Mouse (Mus musculus): ENCODE data around the gene Runx2.

Runx2 gene

GRCm38 (mm10) chr17:44768522-44768921 lies 46.1 kb downstream of the Runx2 start:
- no peak for DNase-seq (ENCODE audit: low spot score)

GRCm38 (mm10) chr17:44767375-44767774 lies 47.2 kb downstream of the Runx2 start:
- no peak for DNase-seq (ENCODE audit: low spot score)

DNA sequence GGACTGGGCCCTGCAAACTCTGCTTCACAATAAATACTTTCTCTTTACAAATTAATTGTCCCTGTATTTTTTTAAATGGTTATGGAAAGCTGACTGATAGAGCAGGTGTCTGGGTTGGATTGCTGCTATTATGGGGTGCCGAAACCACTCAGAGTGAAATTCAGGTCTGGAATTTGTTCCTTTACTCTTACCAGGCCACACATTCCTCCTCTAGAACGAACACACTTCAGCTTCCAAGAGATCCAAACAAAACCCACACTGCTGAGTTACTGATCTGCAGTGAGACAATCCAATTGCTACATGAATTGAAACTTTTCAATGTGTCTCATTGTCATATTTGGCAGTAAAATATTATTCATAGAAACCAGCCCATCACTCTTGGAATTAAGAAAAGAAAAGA lies 47.6 kb downstream of the Runx2 start:
- DNase-seq (ENCODE audit: low spot score), result no peak

DNA sequence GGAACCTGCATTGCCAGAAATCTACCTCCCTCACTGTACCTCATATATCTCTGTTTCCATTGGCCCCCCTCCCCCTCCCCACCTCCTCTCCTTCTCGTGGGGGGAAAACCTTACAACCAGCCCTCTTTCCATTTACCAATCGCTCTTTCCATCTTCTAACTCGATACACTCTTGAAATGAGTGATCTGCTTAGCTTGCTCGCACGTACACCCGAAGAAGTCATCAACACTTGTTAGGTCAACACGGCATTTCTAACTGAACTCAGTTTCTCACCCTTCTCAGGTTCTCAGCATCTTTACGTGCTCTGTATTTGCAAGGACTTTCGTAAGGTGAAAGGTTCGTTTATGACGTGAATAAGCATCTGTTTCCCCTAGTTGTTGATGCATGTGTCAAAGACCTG lies 48.3 kb downstream of the Runx2 start:
- DNase-seq (ENCODE audit: low spot score), result no peak

DNA sequence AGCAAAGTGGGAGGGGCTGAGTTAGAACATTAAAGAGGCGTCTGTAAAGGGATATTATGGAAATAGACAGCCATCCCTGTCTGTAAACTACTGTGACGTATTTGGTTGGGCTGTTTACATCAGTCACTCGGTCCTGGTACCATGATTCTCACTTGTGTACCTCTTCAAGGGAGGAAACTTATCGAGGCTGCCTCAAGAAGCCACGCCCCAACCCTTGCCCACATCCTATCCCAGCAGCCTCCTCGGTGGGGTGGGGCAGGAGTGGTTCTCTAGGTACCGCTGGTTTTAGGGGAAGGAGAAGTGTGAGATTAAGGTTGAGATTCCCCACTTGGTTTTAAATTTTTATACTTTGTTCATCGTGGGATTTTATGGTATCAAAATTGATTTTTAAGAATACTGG lies 69.2 kb downstream of the Runx2 start:
- DNase-seq (ENCODE audit: low spot score), result no peak

DNA sequence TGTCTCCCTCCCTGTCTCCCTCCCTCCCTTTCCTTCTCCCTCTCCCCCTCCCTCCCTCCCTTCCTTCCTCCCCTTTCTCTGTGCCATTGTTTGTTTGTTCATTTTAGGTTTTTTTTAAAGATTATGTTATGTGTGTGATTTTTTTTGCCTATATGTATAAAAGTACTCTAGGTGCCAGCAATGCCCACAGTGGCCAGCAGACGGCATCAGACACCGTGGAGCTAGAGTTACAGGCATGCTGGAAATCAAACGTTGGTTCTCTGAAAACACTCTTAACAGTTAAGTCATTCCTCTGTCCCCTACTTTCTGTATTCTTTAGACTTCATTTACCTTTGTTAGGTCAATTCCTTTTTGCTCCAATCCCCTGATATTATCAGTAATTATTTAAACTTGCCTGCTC lies 70.8 kb downstream of the Runx2 start:
- no peak for DNase-seq (ENCODE audit: low spot score)

- no peak for DNase-seq (ENCODE audit: low spot score)
Observed at GRCm38 (mm10) chr17:44742246-44742645, 72.4 kb downstream of the Runx2 start.

- DNase-seq (ENCODE audit: low spot score), result no peak
Observed at GRCm38 (mm10) chr17:44738121-44738637, 76.4 kb downstream of the Runx2 start.

DNA sequence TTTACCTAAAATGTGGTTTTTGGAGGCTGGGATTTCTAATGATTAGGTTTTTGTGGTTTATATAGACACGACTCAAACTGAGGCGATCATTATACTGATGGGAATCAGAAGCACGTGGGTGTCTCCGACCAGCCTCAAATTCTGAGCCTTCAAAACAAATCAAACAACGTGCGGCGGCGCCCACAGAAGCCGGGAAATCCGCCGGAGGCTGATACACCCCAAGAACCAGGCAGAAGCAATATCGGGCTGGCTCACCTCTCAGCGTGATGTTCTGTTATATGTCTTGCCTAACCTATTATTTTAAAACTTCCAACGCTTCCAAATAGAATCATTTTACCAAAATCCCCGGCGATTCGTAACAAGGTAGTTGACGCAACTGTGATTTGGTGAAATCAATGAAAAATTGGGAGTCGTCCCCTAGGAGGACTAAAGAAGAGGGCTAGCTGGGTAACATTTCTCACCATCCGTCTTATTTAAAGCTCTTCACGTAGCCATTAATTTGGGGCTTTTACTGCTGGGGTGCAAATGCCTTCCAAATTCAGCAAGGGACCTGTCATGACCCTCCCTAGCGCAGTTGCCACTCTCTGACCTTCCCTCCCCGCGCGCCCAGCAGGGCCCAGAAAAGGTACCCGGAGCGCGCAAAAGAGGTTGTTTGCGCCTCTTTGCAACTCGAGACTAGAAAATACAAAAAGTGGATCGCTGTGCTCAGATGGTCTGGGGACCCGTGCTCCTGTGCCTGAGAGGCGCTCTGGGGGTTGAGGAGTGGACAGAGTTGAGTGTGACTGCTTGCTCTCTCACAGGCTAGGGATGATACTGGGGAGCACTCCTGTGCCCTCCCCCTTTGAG lies 77.1 kb downstream of the Runx2 start:
- DNase-seq (ENCODE audit: low spot score), result no peak

DNA sequence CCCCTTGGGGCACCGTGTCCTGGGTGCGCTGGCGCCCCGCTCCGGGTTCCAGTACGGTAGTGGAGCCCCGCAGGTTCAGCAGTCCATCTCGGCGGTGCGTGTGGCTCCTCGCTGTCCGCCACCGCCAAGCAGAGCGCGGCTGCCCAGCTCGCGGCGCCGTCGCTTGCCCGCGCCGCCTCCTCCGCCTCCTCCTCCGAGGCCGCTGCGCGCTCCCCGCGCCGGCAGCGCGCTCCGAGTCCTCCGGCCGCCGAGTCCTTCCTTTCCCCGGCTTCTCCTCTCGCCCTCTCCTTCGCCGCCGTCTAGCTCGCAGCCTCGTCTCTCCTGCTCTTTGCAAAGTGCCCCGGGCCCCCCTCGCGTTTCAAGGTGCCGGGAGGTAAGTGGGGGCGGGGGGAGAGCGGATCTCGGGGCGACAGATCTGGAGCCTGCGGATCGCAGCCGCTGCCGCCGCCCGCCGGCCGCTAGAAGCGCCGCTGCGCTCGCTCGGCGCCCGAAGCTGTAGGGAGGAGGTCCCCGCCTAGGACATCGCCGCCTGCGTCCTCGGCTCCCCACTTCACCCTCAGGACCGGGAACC lies 78.5 kb downstream of the Runx2 start:
- peak; percentile 65 for DNase-seq (ENCODE audit: low spot score)

DNA sequence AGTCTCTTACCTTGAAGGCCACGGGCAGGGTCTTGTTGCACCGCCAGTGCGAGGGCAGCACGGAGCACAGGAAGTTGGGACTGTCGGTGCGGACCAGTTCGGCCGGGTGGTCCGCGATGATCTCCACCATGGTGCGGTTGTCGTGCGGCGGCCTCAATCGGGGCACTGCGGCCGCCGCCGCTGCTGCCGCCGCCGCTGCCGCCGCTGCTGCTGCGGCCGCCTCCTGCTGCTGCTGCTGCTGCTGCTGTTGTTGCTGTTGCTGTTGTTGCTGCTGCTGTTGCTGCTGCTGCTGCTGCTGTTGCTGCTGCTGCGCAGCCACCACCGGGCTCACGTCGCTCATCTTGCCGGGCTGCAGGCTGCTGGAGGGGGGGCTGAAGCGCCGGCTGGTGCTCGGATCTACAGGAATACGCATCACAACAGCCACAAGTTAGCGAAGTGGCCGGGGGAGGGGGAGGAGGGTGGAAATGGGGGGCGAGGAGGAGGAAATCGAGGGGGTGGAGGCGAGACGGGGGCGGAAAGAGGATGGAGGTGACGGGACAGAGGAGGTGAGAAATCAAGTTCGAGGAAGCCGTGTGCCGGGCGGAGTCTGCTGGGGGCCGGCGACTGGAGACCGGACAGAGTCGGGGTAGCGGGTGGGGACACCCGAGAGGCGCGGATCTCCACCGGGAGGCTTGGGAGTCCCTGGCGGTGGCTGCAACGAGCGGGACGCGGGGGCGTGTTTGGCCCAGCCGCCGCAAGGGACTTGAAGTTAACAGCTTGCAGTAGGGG lies 79.2 kb downstream of the Runx2 start:
- DNase-seq (ENCODE audit: low spot score), result peak; percentile 44

GRCm38 (mm10) chr17:44734501-44735222 lies 79.9 kb downstream of the Runx2 start:
- peak; percentile 47 for DNase-seq (ENCODE audit: low spot score)

- no peak for DNase-seq (ENCODE audit: low spot score)
Observed at GRCm38 (mm10) chr17:44733544-44734310, 80.9 kb downstream of the Runx2 start.

- DNase-seq (ENCODE audit: low spot score), result no peak
Observed at GRCm38 (mm10) chr17:44728464-44728863, 86.1 kb downstream of the Runx2 start.

DNA sequence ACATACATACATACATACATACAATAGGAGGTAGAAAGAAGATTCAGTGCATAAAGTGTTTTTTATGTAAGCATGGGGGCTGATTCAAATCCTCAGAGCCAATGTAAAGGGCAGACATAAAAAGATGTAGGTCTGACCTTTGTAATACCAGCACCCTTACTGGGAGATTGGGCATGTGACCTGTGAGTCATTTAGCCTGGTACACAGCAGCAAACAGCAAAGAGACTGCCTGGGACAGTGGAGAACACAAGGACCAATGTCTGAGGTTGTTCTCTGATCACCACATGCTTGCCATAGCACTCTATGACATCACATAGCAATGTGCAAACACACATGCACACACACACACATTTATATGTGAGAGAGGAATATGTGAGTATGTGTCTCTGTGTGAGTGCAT lies 86.9 kb downstream of the Runx2 start:
- DNase-seq (ENCODE audit: low spot score), result no peak

GRCm38 (mm10) chr17:44724805-44725480 lies 89.7 kb downstream of the Runx2 start:
- no peak for DNase-seq (ENCODE audit: low spot score)

- DNase-seq (ENCODE audit: low spot score), result no peak
Observed at GRCm38 (mm10) chr17:44724255-44724654, 90.3 kb downstream of the Runx2 start.

DNA sequence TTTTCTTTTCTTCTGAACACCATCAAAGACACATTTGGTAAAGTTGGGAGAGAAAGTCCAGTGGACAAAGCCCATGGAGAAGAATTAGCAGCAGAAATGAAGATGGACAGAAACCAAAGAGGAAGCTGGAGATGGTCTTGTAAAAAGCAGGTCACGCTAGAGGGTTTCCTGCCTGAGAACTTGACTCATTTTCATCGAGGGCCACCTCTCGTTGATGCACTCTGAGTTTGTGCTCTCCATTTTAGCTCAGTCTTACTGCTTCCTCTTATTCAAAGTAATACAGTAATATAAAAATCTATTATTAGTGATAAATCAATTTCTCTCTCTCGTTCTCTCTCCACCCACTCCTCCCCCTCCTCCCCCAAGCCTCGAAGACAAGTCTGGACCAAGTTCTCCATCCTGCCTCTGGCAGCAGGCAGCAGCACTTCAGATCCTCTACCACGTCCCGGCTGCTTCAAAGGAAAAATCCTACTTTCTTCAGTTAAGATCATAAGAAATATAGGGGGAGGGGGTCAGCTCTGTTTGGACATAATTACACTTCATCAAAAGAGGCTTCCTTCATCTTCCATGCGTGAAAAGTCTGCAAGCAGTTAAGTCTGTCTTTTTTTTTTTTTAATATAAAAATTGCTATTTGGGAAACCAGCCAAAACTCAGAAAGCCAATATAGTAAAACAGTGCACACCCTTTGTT lies 92.3 kb downstream of the Runx2 start:
- no peak for DNase-seq (ENCODE audit: low spot score)

DNA sequence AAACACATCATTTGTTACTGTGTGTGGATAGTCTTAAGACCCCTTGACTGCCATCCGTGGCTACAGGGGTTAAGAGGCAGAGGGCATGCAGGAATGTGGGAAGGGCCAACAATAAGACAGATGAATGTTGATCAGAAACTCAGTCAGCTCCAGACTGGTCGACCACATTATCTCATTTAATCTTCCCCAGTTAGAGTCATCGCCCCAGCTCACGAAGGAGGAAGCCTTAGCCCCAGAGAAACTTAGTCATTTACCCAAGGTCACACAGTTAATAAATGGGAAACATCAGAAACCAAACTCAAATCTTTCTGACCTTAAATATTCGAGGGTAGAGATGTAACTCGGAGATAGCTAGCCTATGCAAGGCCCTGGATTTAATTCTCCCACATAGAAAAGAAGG lies 96.0 kb downstream of the Runx2 start:
- DNase-seq (ENCODE audit: low spot score), result no peak

- peak; percentile 32 for DNase-seq (ENCODE audit: low spot score)
Observed at GRCm38 (mm10) chr17:44718036-44718435, 96.6 kb downstream of the Runx2 start.

All from layer of hippocampus, adult 11-12 months (tissue).